Mouse (Mus musculus) layer of hippocampus, adult 11-12 months (tissue): Measurements from ENCODE around the gene Prr14.
"Not testable (repeated sequence)": the region's sequence is repeated elsewhere in the genome, so short reads cannot be mapped to it uniquely, and the experiment has no call there.

ENCODE experiments used
- DNase-seq: peaks from one replicate; pipeline ENCODE4 v3.0.0; 2022; ENCODE audit warnings: low spot score

Prr14 gene

GRCm38 (mm10) chr7:127472060-127472459 is 12.6 kb downstream of the Prr14 start:
- DNase-seq: no peak

- no peak for DNase-seq
Observed at GRCm38 (mm10) chr7:127473705-127474104, 14.3 kb downstream of the Prr14 start.

GRCm38 (mm10) chr7:127474378-127475070 is 15.1 kb downstream of the Prr14 start:
- no peak for DNase-seq

- no peak for DNase-seq
Observed at GRCm38 (mm10) chr7:127475186-127475740, 15.9 kb downstream of the Prr14 start.

- DNase-seq: no peak
Observed at GRCm38 (mm10) chr7:127476336-127476735, 16.9 kb downstream of the Prr14 start.

GRCm38 (mm10) chr7:127476855-127477254 is 17.4 kb downstream of the Prr14 start:
- no peak for DNase-seq

- peak; percentile 100 for DNase-seq
Observed at GRCm38 (mm10) chr7:127477687-127478634, 18.6 kb downstream of the Prr14 start.

- DNase-seq: peak; percentile 96
Observed at GRCm38 (mm10) chr7:127478635-127479317, 19.4 kb downstream of the Prr14 start, which contains the start of gene Fbrs. TSS of gene Fbrs (plus strand) at chr7:127479199.

GRCm38 (mm10) chr7:127479318-127480225 is 20.2 kb downstream of the Prr14 start:
- DNase-seq: no peak

- DNase-seq: no peak
Observed at GRCm38 (mm10) chr7:127480321-127480720, 20.9 kb downstream of the Prr14 start.

GRCm38 (mm10) chr7:127485416-127485815 is 26.0 kb downstream of the Prr14 start:
- no peak for DNase-seq

- not testable (repeated sequence) for DNase-seq
Observed at GRCm38 (mm10) chr7:127488364-127488763, 29.0 kb downstream of the Prr14 start.

GRCm38 (mm10) chr7:127489982-127490381 is 30.6 kb downstream of the Prr14 start:
- no peak for DNase-seq

- DNase-seq: no peak
Observed at GRCm38 (mm10) chr7:127491846-127492245, 32.4 kb downstream of the Prr14 start.

GRCm38 (mm10) chr7:127494648-127495047 is 35.2 kb downstream of the Prr14 start:
- DNase-seq: no peak

GRCm38 (mm10) chr7:127497382-127497781 is 38.0 kb downstream of the Prr14 start:
- DNase-seq: no peak

- DNase-seq: peak; percentile 53
Observed at GRCm38 (mm10) chr7:127498407-127498806, 39.0 kb downstream of the Prr14 start.

GRCm38 (mm10) chr7:127508291-127508690 is 48.9 kb downstream of the Prr14 start:
- DNase-seq: no peak

GRCm38 (mm10) chr7:127509830-127510229 is 50.4 kb downstream of the Prr14 start:
- DNase-seq: not testable (repeated sequence)

GRCm38 (mm10) chr7:127511241-127511640 is 51.8 kb downstream of the Prr14 start:
- DNase-seq: no peak

GRCm38 (mm10) chr7:127511808-127512230 is 52.4 kb downstream of the Prr14 start, which contains the start of gene Srcap:
TSS of gene Srcap (plus strand) at chr7:127511983.
- peak; percentile 97 for DNase-seq
